Mouse (Mus musculus): Measurements from ENCODE around the gene Prkd1.
"Not testable (repeated sequence)": the region's sequence is repeated elsewhere in the genome, so short reads cannot be mapped to it uniquely, and the experiment has no call there.

Prkd1 gene

DNA sequence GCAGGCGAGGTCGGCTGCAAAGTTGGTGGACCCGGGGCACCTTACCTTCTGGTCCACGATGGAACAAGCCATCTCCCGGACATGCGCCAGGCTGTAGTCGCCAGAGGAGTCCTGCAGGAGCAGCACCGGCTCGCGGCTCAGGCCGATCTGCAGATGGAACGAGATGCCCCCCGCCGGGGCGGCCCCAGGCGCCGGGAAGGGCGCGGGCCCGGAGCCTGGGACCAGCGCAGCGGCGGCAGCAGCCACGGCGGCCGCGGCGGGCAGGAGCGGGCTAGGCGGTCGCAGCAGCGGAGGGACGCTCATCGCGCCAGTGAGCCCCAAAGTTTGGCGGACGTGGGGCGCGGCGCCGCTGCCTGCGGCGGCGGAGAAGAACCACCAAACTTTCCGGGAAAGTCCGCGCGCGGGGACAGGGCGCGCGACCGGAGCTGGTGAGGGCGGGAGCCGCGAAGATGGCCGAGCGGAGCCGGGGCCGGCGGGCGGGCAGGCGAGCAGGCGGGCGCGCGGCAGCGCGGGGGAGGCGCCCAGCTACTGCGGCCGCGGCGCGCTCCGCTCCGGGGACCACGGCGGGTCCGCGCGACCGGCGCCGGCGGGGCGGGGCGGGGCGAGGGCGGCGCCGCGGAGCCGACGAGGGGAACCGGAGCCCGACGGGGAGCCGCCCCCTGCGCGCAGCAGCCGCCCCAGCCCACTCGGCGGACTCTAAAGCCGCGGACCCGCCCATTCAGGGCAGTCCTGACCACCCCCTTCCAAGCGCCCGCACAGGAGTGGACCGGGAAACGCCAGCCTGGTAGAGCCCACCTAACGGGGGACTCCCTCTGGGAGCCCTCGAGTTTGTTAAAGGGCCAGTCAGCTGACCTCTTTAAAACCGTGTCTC is at the start of gene Prkd1:
Gene Prkd1 (minus strand): TSS at position 428 of the 871 bp plus-strand sequence.
- DNase-seq (ENCODE audit: low read depth, low spot score), result no peak

GRCm38 (mm10) chr12:50697492-50697891 is 48.6 kb upstream of the Prkd1 start:
- peak; percentile 32 for DNase-seq (ENCODE audit: low read depth, low spot score)

DNA sequence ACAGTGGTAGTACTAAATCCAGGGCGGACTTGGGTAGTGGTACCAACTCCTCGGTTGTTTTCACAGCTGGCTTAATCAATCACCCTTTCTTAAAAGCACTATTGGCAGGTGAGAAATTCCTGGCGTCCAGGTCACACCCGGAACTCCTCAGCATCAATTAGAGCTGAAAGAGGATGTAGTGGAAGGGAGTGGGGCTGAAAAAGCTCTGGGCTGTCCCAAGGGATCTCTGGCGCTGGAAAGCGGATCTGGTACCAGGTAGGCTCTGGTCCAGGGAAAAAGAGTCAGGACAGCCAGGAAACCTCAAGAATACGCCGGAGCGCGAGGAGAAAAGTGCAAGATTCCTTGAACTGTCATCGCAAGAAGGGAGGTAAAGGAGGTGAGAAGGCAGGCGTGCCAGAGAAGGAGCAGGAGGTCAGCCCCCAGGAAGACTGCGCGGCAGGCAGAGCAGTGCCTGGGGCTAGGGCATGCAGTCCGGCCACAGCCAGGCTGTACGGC is 675 bp downstream of the Prkd1 start:
- DNase-seq (ENCODE audit: low read depth, low spot score), result no peak

GRCm38 (mm10) chr12:50646857-50647256 is 2.0 kb downstream of the Prkd1 start:
- DNase-seq (ENCODE audit: low read depth, low spot score), result no peak

- DNase-seq (ENCODE audit: low read depth, low spot score), result no peak
Measured at GRCm38 (mm10) chr12:50642671-50643070, 6.2 kb downstream of the Prkd1 start.

GRCm38 (mm10) chr12:50640171-50640570 is 8.7 kb downstream of the Prkd1 start:
- DNase-seq (ENCODE audit: low read depth, low spot score), result no peak

DNA sequence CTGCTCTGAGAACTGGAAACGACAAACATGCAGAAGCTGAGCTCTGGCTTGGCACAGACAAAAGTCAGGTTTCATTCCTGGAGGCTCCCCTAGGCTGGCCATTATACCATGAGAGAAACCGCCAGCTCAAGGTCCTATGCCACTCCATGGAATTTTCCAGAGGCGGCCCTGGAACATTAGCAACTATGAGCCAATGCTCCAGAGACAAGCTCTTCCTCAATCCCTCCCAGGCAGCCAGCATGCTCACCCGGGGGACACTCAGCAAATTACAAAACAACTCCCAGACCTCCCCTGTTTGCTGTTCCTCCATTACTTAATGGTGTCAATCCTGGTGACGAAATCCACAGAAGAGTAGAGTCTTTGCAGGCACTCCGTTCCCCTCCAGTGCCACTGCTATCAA is 14.5 kb downstream of the Prkd1 start:
- peak; percentile 41 for DNase-seq (ENCODE audit: low read depth, low spot score)

DNA sequence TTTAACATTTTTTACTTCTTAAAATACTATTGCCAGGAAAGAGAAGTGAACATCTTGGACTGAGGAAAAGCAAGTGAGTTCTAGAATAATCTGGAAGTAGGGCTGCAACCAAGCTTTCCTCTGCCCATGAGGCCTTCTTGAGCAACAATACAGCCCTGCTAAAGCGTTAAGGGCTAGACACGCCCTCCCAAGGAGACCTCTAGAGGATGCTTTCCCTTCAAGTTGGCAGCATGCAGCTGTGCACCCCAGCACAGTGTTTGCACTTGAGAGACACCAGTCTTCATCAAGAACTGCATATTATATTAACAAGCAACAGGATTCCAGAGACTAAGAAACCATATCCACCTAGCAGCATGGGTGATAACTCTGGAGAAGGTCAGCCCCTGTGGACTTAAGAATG is 22.8 kb downstream of the Prkd1 start:
- not testable (repeated sequence) for DNase-seq (ENCODE audit: low read depth, low spot score)

- DNase-seq (ENCODE audit: low read depth, low spot score), result no peak
Measured at GRCm38 (mm10) chr12:50624175-50624574, 24.7 kb downstream of the Prkd1 start.

GRCm38 (mm10) chr12:50615852-50616251 is 33.0 kb downstream of the Prkd1 start:
- DNase-seq (ENCODE audit: low read depth, low spot score), result no peak

GRCm38 (mm10) chr12:50614341-50614740 is 34.6 kb downstream of the Prkd1 start:
- DNase-seq (ENCODE audit: low read depth, low spot score), result no peak

GRCm38 (mm10) chr12:50606703-50607500 is 42.0 kb downstream of the Prkd1 start:
- no peak for DNase-seq (ENCODE audit: low read depth, low spot score)

- DNase-seq (ENCODE audit: low read depth, low spot score), result no peak
Measured at GRCm38 (mm10) chr12:50599370-50599769, 49.5 kb downstream of the Prkd1 start.

DNA sequence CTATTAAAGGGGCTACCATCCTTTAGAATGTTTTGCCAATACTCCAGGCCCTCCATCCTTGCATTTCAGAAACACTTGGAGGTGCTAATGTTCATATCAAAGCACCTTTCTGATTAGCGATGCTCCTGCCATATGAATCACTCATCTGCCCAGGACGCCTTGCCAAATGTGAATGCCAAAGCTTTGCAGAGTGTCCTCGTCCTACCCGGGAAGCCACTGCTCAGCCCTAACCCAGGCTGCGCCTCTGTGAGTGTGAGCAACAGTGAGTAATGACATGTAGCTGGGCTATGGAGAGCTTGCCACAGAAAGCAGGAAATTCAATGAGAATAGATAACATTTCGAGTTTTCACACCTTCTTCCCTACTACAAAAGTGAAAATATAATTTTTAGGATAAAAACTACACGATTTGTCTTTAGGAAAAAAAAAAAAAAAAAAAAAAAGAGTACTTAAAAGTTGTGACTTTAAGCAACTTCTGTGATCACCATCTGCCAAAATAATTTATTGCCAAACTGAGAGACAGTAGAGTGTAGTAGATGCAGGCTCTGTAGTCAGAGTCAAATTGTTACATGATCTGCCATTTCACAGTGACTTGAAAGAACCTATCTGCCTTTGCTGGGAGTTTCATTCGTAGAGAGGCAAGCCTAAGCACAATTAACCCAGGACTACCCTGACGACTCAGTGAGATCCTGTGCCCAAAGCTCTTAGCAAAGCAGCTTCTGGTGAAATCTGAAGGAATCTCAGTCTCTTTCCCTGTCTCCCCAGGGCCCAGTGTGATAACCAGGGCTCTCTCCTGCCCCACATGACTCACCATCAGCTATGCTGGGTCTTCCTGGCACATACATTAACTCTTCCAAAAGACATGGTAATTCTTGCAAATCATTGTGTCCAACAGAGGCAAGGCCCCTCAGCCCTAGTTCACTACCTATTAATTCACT is 50.6 kb downstream of the Prkd1 start:
- no peak for DNase-seq (ENCODE audit: low read depth, low spot score)

- no peak for DNase-seq (ENCODE audit: low read depth, low spot score)
Measured at GRCm38 (mm10) chr12:50597467-50597866, 51.4 kb downstream of the Prkd1 start.

GRCm38 (mm10) chr12:50595777-50596176 is 53.1 kb downstream of the Prkd1 start:
- DNase-seq (ENCODE audit: low read depth, low spot score), result no peak

GRCm38 (mm10) chr12:50594506-50594905 is 54.4 kb downstream of the Prkd1 start:
- no peak for DNase-seq (ENCODE audit: low read depth, low spot score)

DNA sequence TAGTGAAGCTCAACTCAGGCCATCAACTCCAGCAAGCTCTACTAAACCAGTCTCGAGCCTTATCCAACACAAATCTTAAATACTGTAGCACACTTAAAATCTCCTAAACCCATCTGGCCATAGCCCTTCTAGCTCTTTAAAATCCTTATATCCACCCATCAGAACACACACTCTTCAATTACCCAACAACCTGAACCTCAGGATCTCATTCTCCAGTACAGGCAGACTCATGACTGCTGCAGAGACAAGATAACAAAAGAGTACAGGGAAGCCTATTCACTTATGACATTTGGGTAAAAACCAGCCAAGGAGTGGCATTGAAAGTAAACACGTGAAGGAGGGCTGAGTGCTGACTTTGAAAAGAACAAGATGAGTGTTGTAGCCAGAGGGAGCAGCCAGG is 55.4 kb downstream of the Prkd1 start:
- DNase-seq (ENCODE audit: low read depth, low spot score), result no peak

DNA sequence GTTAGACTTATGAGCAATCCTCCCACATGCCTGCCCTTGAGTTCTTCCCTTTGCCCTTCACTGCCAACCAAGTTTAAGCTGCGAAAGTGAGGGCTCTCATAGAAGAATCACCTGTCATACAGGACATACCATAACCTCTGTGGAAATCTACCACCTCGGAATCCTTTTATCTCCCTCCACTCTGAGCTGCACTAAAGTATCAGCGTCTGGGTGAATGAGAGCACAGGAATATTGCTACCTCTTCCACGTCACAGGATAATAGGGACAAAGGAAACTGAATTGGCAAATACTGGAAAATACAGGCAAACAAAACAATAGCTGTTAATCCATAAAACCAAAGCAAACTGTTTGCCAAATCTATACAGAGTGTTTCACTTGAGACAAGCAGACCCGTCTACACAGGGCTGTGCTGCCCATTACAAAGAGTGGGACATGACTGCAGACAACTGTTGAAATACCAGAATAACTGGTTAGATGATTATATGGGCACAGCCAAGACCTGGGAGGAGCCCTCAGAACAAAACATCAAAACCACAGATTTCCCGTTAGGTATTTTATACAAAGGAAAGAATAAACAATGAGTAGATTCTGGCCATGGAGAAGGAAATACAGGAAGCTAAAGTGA is 60.6 kb downstream of the Prkd1 start:
- DNase-seq (ENCODE audit: low read depth, low spot score), result no peak

DNA sequence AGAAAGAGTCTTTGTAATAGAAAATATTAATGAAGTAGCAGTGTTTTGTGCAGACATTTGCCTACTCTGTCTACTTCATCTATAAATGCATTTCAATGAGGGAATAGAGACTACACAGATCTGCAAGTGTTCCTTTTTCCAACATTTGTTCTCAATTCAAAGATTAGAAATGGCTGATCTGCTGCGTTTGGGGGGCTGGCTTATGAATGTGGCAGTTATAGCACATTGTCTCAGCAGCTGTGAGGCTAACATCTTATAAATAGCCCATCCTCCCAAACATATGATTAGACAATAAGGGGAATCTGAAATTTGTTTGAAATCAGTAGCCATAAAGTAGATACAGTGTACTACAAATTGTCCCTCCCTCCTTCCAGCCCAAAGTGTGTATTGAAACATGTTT is 83.7 kb downstream of the Prkd1 start:
- no peak for DNase-seq (ENCODE audit: low read depth, low spot score)

DNA sequence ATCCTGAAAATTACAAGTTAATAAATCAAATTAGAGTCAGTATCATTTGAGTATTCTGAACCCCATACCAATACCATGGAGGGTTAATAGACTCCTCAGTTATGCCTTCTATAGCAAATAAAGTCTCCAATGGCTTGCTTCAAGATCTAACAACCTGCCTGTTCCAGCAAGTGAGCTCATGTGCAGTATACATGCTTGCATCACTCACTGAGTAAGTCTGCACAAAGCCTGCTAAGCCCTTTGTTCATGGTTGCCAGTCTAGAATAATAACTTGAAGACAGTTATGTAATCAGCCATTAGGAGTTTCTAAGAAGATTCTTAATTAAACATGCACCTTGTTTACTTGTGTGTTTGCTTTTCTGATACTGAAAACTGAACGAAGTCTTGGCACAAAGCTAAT is 88.4 kb downstream of the Prkd1 start:
- DNase-seq (ENCODE audit: low read depth, low spot score), result no peak
